Mouse (Mus musculus): Measurements from ENCODE around the gene Arhgap25. TPM values are rescaled to one million over a fixed set of nuclear protein-coding genes. Genes with fewer than 3 reads are reported as not detected.

Arhgap25 gene
- total and polyA plus RNA-seq, 3 experiments: 3.4 to 5.2 TPM; not detected in 1

- Histone ChIP-seq H3K4me1 (ENCODE audit: control insufficient read depth in 1 of 2, insufficient read depth in 2 of 2, low read length in 2 of 2) (peaks cover 0 to 3% of the 10 kb centered on the region in 2 experiments; a peak in 1 of 4 replicates), H3K36me3 (ENCODE audit: control insufficient read depth in 1 of 2, insufficient read depth in 2 of 2, low read length in 2 of 2) (no peaks in the 10 kb centered on the region), H3K79me2 (ENCODE audit: control insufficient read depth, insufficient read depth, low read length, poor library complexity) (no peaks in the 10 kb centered on the region), H3K27me3 (ENCODE audit: control insufficient read depth in 1 of 2, insufficient read depth in 2 of 2, low read length in 2 of 2) (no peaks in the 10 kb centered on the region), H3K4me3 (ENCODE audit: control insufficient read depth in 1 of 2, insufficient read depth in 1 of 2, low read depth in 2 of 2, low read length in 2 of 2) (no peak overlapping the region), H3K27ac (ENCODE audit: control insufficient read depth, low read depth, low read length) (no peak overlapping the region), H3K9ac (ENCODE audit: control insufficient read depth, low read depth, low read length, poor library complexity, severe bottlenecking) (no peak overlapping the region), H3K9me3 (replicated peaks; ENCODE audit: insufficient read depth, low read length) (no peaks in the 10 kb centered on the region)
- TF ChIP-seq BHLHE40 (IDR thresholded peaks at IDR 0.05; ENCODE audit: borderline replicate concordance, low read depth, low read length) (no peak), MXI1 (IDR thresholded peaks at IDR 0.05; ENCODE audit: low read depth, low read length) (no peak), USF1 (IDR thresholded peaks at IDR 0.05; ENCODE audit: low read depth, low read length) (no peak), GATA1 (IDR thresholded peaks at IDR 0.05; ENCODE audit: low read depth, low read length) (no peak), USF2 (IDR thresholded peaks at IDR 0.05; ENCODE audit: borderline replicate concordance in 1 of 2, insufficient read depth in 1 of 2, low read depth in 1 of 2, low read length in 2 of 2) (no peak), MYB (IDR thresholded peaks at IDR 0.05; ENCODE audit: low read depth, low read length) (no peak)
- no peak for DNase-seq (ENCODE audit: low read depth, low spot score)
Observed at GRCm38 (mm10) chr6:87519809-87520208, 13.2 kb downstream of the Arhgap25 start.

GRCm38 (mm10) chr6:87518622-87519021 is 14.4 kb downstream of the Arhgap25 start:
- H3K9me3 ChIP-seq (replicated peaks; ENCODE audit: insufficient read depth, low read length): no peaks in the 10 kb centered on the region
- DNase-seq (ENCODE audit: low read depth, low spot score): no peak
- H3K27me3 ChIP-seq (ENCODE audit: control insufficient read depth in 1 of 2, insufficient read depth in 2 of 2, low read length in 2 of 2): no peaks in the 10 kb centered on the region
- no peaks in the 10 kb centered on the region for H3K79me2 ChIP-seq (ENCODE audit: control insufficient read depth, insufficient read depth, low read length, poor library complexity)
- no peak overlapping the region for H3K4me3 ChIP-seq (ENCODE audit: control insufficient read depth in 1 of 2, insufficient read depth in 1 of 2, low read depth in 2 of 2, low read length in 2 of 2)
- no peak overlapping the region for H3K27ac ChIP-seq (ENCODE audit: control insufficient read depth, low read depth, low read length)
- H3K4me1 ChIP-seq (ENCODE audit: control insufficient read depth in 1 of 2, insufficient read depth in 2 of 2, low read length in 2 of 2): peaks cover 0 to 3% of the 10 kb centered on the region in 2 experiments; a peak in 1 of 4 replicates
- H3K36me3 ChIP-seq (ENCODE audit: control insufficient read depth in 1 of 2, insufficient read depth in 2 of 2, low read length in 2 of 2): no peaks in the 10 kb centered on the region
- TF ChIP-seq MXI1 (IDR thresholded peaks at IDR 0.05; ENCODE audit: low read depth, low read length) (no peak), JUND (IDR thresholded peaks at IDR 0.05; ENCODE audit: low read depth, low read length) (no peak)
- no peak overlapping the region for H3K9ac ChIP-seq (ENCODE audit: control insufficient read depth, low read depth, low read length, poor library complexity, severe bottlenecking)

GRCm38 (mm10) chr6:87517753-87518409 is 15.2 kb downstream of the Arhgap25 start:
- H3K27ac ChIP-seq (ENCODE audit: control insufficient read depth, low read depth, low read length): no peak overlapping the region
- H3K9ac ChIP-seq (ENCODE audit: control insufficient read depth, low read depth, low read length, poor library complexity, severe bottlenecking): no peak overlapping the region
- no peaks in the 10 kb centered on the region for H3K79me2 ChIP-seq (ENCODE audit: control insufficient read depth, insufficient read depth, low read length, poor library complexity)
- H3K9me3 ChIP-seq (replicated peaks; ENCODE audit: insufficient read depth, low read length): no peaks in the 10 kb centered on the region
- H3K36me3 ChIP-seq (ENCODE audit: control insufficient read depth in 1 of 2, insufficient read depth in 2 of 2, low read length in 2 of 2): no peaks in the 10 kb centered on the region
- DNase-seq (ENCODE audit: low read depth, low spot score): no peak
- H3K27me3 ChIP-seq (ENCODE audit: control insufficient read depth in 1 of 2, insufficient read depth in 2 of 2, low read length in 2 of 2): no peaks in the 10 kb centered on the region
- TF ChIP-seq RAD21 (IDR thresholded peaks at IDR 0.05; ENCODE audit: low read depth, low read length) (no peak), ZMIZ1 (IDR thresholded peaks at IDR 0.05; ENCODE audit: low read depth, low read length) (no peak), KAT2A (conservative IDR thresholded peaks at IDR 0.05; ENCODE audit: low read depth, low read length) (no peak), SIN3A (IDR thresholded peaks at IDR 0.05; ENCODE audit: low read length) (no peak), TCF12 (IDR thresholded peaks at IDR 0.05; ENCODE audit: low read depth, low read length) (no peak), USF2 (IDR thresholded peaks at IDR 0.05; ENCODE audit: borderline replicate concordance in 1 of 2, insufficient read depth in 1 of 2, low read depth in 1 of 2, low read length in 2 of 2) (no peak), NRF1 (IDR thresholded peaks at IDR 0.05; ENCODE audit: insufficient read depth, low read depth, low read length, poor library complexity, severe bottlenecking) (no peak), SMC3 (IDR thresholded peaks at IDR 0.05; ENCODE audit: low read depth, low read length) (no peak)
- H3K4me3 ChIP-seq (ENCODE audit: control insufficient read depth in 1 of 2, insufficient read depth in 1 of 2, low read depth in 2 of 2, low read length in 2 of 2): no peak overlapping the region
- peaks cover 0 to 3% of the 10 kb centered on the region in 2 experiments; a peak in 1 of 4 replicates for H3K4me1 ChIP-seq (ENCODE audit: control insufficient read depth in 1 of 2, insufficient read depth in 2 of 2, low read length in 2 of 2)

All from MEL (cell line).